Mouse (Mus musculus) CD4-positive helper T cell, adult 2 months (primary cell): ENCODE results near the gene Uevld.
"Not testable (repeated sequence)": the region's sequence is repeated elsewhere in the genome, so short reads cannot be mapped to it uniquely, and the experiment has no call there.

ENCODE experiments used
- DNase-seq: peaks from one replicate; pipeline ENCODE4 v3.0.0-alpha.2; 2012; ENCODE audit warnings: low read depth, missing footprints, low spot score

Gene Uevld

DNA sequence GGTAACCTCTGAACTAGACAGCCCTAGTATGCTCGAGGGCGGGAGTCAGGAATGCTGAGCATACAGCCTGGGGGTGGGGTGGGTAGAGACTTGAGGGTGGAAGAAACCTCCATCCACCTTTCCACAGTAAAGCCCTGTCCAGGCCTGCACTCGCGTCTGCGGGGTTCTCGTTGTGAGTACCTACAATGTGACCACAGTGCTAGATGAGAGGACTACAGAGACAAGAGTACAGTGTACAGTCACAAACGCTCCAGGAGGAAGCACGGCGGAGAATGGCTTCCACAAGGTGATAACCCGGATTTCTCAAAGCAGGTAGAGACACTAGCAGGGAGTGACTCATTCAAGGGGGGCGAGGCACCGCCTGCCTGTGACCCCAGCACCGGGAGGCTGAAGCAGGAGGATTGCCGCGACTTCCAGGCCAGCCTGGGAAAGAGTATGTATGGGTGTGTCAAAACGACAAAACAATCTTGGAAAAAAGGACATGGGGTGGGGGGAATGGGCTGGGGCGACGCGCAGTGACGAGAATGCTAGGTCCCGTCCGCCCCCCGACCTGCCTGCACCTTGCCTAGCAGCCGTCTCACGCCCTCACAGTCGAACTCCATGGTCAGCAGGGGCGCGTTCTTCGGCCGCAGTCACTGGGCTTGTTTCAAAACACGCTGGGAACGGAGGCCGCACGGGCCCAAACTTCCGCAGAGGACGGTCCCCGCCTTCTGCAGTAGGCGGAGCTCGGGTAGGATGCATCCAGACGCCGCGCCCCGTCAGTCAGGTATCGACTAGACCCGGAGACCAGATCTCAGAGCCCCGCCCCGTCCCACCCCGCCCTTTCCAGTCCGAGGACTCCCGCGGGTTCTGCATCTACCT lies at the start of gene Uevld:
TSS of gene Uevld (minus strand) at position 697 of the 861 bp plus-strand sequence.
- peak; percentile 92 for DNase-seq

DNA sequence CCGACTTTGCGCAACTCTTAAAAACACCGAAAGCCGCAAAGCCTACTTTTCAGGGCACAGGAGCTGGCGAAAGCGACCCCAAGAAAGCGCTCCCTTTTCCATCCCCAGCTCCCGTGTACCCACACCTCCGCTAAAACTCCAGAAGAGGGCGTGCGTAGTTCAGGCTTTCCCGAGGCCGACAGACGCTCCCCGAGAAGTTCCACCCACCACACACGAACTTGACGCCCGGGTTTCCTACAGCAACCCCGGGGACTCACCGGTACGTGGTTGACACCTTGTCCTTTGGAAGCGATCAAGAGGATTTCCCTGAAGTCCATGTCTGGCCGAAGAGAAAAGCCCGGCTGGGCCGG lies 49.5 kb upstream of the Uevld start:
- no peak for DNase-seq

DNA sequence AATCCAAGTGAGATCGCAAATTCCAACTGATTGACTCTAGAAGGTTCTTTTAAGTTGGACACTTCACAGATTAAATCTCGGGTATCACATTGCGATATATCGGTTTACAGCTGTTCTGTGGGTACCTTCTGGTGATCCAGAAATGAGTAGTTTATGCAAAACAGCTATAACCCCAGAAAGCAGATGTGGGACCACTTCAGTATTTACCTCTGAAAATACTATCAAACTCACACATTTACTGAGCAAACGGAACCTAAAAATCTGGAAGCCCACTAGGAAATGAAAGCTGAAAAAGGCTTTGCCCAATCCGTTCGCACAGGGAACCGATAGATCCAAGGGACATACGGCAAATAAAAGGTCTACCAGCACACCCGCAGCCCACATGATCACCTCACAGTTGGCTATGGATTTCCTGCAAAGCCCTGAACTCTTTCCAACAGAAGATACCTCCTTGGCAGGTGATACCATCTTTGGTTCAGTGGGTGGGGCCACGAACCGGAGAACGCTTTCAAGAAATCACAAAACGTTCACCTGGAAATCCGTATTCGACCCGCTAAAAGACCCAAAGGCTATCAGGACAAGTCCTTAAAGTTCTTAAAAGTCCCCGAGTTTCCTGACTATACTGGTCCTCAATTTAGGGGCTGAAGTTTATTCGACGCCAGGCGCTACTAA lies 48.9 kb upstream of the Uevld start:
- DNase-seq, result peak; percentile 66

- no peak for DNase-seq
Observed at GRCm38 (mm10) chr7:47003411-47004115, 45.2 kb upstream of the Uevld start.

DNA sequence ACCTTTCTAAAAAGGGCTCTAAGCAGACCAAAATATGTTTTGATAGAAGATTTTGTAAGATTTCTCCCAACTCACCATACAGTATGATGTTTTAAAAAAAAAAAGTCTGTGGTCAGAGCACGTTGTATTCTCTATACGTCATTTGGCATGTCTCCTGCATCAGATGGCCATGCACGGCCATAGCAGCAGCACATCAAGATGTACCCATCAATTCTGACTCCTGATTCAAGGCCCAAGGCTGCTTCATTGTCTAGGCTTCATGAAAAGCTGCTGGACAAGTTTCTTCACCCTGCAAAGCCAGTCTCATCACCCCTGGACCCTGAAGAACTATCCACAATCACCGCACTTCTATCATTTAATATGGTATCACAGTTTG lies 43.6 kb upstream of the Uevld start:
- DNase-seq, result no peak

GRCm38 (mm10) chr7:47001125-47001899 lies 43.0 kb upstream of the Uevld start:
- DNase-seq, result no peak

DNA sequence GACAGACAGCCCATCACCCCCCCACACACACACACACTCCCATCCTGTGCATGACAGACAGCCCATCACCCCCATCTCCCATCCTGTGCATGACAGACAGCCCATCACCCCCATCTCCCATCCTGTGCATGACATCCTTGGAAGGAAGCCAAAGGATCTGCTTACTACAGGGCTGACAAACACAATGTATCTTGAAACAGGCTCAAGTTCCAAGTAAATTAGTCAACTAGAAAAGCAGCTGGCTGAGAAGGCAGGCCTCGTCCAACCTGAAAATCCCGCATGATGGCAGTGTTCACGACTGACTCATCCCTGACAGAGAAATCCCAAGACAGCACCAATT lies 42.3 kb upstream of the Uevld start:
- DNase-seq, result no peak

- no peak for DNase-seq
Observed at GRCm38 (mm10) chr7:46999983-47000643, 41.8 kb upstream of the Uevld start.

GRCm38 (mm10) chr7:46998942-46999341 lies 40.6 kb upstream of the Uevld start:
- DNase-seq, result no peak

- no peak for DNase-seq
Observed at GRCm38 (mm10) chr7:46997644-46998395, 39.5 kb upstream of the Uevld start.

GRCm38 (mm10) chr7:46997008-46997407 lies 38.7 kb upstream of the Uevld start:
- DNase-seq, result no peak

- no peak for DNase-seq
Observed at GRCm38 (mm10) chr7:46995558-46995957, 37.2 kb upstream of the Uevld start.

DNA sequence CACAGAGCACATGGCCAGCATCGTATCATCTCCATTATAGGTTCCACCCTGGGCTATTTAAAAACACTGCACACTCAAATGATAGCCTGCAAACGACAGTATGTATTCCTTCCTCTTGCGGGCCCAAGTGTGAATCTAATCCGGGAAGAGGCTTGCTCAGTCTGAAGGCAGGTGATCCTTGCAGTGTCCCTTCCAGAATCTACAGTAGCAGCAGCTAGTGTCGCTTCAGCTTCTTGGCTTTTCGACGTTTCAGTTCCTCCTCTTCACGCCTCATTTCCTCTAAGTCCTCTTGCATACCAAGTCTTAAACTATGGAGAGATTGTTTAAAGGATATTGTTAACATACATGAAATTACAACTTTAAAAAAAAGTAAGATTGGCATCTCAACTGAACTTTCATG lies 34.8 kb upstream of the Uevld start:
- no peak for DNase-seq

GRCm38 (mm10) chr7:46989387-46989786 lies 31.1 kb upstream of the Uevld start:
- DNase-seq, result not testable (repeated sequence)

DNA sequence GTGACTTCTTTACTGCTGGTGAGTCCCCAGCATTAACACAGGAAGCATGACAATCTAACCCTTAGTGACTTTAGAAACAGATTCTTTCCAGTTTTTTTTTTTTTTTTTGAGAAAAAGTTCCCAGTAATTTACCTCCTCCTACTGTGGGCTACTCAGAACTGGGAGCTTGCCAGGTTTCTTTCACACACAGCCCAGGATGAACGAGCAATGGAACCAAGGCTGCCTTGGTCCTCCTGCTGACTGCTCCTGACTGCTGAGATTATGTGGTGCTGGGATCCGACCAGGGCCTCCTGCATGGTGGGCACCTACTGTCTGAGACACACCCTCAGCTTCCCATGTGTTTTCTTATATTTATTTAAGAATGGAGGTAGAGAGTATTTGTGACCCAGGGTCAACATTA lies 28.7 kb upstream of the Uevld start:
- DNase-seq, result no peak

DNA sequence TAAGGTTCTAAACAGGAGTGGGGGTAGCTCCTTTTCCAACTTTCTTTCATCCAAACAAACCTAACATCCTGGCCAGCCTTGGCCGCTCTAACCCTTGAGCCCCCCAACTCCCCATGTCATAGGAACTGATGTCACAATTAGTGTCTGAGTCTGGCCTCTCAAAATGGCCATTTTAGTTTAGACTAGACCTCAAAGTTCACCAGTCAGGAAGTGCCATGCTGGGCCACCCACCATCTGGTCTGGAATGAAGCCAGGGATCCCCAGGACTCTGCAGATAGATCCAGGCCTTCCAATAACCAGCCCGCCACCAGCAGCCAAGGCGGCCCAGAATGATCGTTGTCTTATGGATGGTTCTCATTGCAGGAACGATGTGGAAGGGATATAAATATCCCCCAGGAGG lies 28.3 kb upstream of the Uevld start:
- no peak for DNase-seq

GRCm38 (mm10) chr7:46985718-46986505 lies 27.6 kb upstream of the Uevld start:
- no peak for DNase-seq

DNA sequence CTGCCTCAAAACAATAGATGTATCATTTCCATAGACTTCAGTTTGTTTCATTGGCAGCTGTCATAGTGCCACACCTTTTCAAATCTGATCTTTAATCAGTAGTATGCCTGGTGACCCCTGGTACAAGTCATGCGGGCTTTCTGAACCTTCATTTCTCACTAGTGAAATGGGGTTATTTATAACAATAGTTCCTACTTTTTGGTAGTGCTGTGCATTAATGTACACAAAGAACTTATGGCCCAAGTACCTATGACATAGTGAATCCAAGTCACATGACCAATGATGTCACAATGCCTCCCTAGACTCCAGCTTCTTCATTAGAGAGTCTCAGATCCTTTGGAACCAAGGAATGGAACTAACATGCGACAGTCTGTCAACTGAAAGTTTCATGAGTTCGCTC lies 25.0 kb upstream of the Uevld start, which contains the start of gene Gm9999:
TSS of gene Gm9999 (plus strand) at position 301 of the 400 bp plus-strand sequence.
- no peak for DNase-seq

GRCm38 (mm10) chr7:46975456-46975855 lies 17.1 kb upstream of the Uevld start:
- no peak for DNase-seq

DNA sequence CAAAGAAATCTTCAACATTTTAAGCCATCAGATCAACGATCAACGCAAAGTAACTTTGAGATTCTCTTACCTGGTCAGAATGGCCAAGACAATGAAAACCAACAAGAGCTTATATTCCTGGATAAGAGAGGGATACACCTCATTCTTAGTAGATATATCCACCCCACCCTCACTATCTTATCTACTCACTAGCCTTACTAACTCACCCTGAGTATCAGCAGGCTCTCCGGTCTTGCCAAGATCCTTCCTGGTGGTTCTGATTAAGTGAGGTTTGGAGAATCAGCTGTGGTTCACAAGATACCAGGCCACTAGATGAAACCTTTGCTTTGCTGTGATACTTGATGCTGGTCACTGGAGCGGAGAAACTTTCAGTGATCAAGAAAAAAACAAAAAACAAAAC lies 16.3 kb upstream of the Uevld start:
- DNase-seq, result no peak
